Mouse (Mus musculus) neural tube, embryonic 12.5 days (tissue): Measurements from ENCODE around the gene Ralgds. TPM values are rescaled to one million over a fixed set of nuclear protein-coding genes. Genes with fewer than 3 reads are reported as not detected.
A peak's percentile ranks its signal among the peaks of the same experiment; 100 is the strongest.

Experiments used
- ATAC-seq: fragments of 200-750 bp; cut with Nextera tagmentation; 2 replicates; pipeline ENCODE4 v1.8.0; 2017; ENCODE audit warnings: low read depth, mild to moderate bottlenecking, moderate TSS enrichment, moderate library complexity; ENCODE audit not compliant: low FRiP score
- H3K27ac ChIP-seq: fragments of 300-500 bp; sonication (generic); 2 replicates; pipeline ENCODE4 v1.5.1; 2016
- H3K27me3 ChIP-seq: fragments of 300-500 bp; sonication (generic); replicated peaks from 2 replicates; pipeline ENCODE4 v1.6.1; 2016; ENCODE audit warnings: mild to moderate bottlenecking
- H3K36me3 ChIP-seq: fragments of 300-500 bp; sonication (generic); 2 replicates; pipeline ENCODE4 v1.6.1; 2016; ENCODE audit warnings: mild to moderate bottlenecking
- H3K4me1 ChIP-seq: fragments of 300-500 bp; sonication (generic); 2 replicates; pipeline ENCODE4 v1.6.1; 2016
- H3K4me2 ChIP-seq: fragments of 300-500 bp; sonication (generic); replicated peaks from 2 replicates; pipeline ENCODE4 v1.6.1; 2016; ENCODE audit warnings: mild to moderate bottlenecking
- H3K4me3 ChIP-seq: fragments of 300-500 bp; sonication (generic); 2 replicates; pipeline ENCODE4 v1.5.1; 2016
- H3K9ac ChIP-seq: fragments of 300-500 bp; sonication (generic); 2 replicates; pipeline ENCODE4 v1.6.1; 2016; ENCODE audit warnings: mild to moderate bottlenecking
- H3K9me3 ChIP-seq: fragments of 300-500 bp; sonication (generic); 2 replicates; pipeline ENCODE4 v1.6.1; 2016; ENCODE audit warnings: mild to moderate bottlenecking
- WGBS: fragments of 180-500 bp; shearing (Covaris S2); methylation state at CpG from one replicate; pipeline ENCODE4 v1.1.7; 2016; 5-methylcytosine and 5-hydroxymethylcytosine counted together
- polyA plus RNA-seq: library from polyadenylated mRNA; unstranded; fragments of >200 nt; fragmentation: Nextera tagmentation; extraction: Ambion mirVana; gene quantifications from 2 replicates; pipeline ENCODE4 v1.2.1, GENCODE M21; 2016

Ralgds gene
- polyA plus RNA-seq, 1 experiment from 2014 or later: 111 TPM

GRCm38 (mm10) chr2:28549157-28549556 is 36.2 kb downstream of the Ralgds start:
- Histone ChIP-seq H3K9ac (no peak overlapping the region), H3K4me1 (no peaks in the 10 kb centered on the region), H3K4me2 (no peak overlapping the region), H3K36me3 (peaks cover 95% of the 10 kb centered on the region), H3K9me3 (no peaks in the 10 kb centered on the region), H3K27ac (no peak overlapping the region), H3K4me3 (no peak overlapping the region), H3K27me3 (no peaks in the 10 kb centered on the region)
- ATAC-seq: no peak
- 87% methylated on average over 13 of the region's 13 CpGs for WGBS

- peaks cover 77% of the 10 kb centered on the region for H3K36me3 ChIP-seq
Observed at GRCm38 (mm10) chr2:28552301-28552700, 39.4 kb downstream of the Ralgds start.

GRCm38 (mm10) chr2:28557452-28557851 is 44.5 kb downstream of the Ralgds start:
- H3K9me3 ChIP-seq: no peaks in the 10 kb centered on the region
- ATAC-seq: no peak
- no peaks in the 10 kb centered on the region for H3K4me1 ChIP-seq
- WGBS: 82% methylated on average over 5 of the region's 5 CpGs
- no peak overlapping the region for H3K9ac ChIP-seq
- H3K4me2 ChIP-seq: no peak overlapping the region
- H3K4me3 ChIP-seq: no peak overlapping the region
- no peak overlapping the region for H3K27ac ChIP-seq
- peaks cover 28% of the 10 kb centered on the region for H3K36me3 ChIP-seq
- no peaks in the 10 kb centered on the region for H3K27me3 ChIP-seq

More at GRCm38 (mm10) chr2:28552301-28552700, 39.4 kb downstream of the Ralgds start:
- Histone ChIP-seq H3K27ac (no peak overlapping the region), H3K4me3 (no peak overlapping the region), H3K9me3 (no peaks in the 10 kb centered on the region), H3K9ac (no peak overlapping the region), H3K27me3 (no peaks in the 10 kb centered on the region), H3K4me2 (no peak overlapping the region), H3K4me1 (no peaks in the 10 kb centered on the region)
- 93% methylated on average over 5 of the region's 5 CpGs for WGBS
- ATAC-seq: no peak

- Histone ChIP-seq H3K4me2 (no peak within 1 kb of the TSS), H3K27me3 (no peaks in the 10 kb centered on the region), H3K9me3 (no peaks in the 10 kb centered on the region), H3K4me3 (no peak within 1 kb of the TSS), H3K27ac (no peak within 1 kb of the TSS), H3K9ac (no peak within 1 kb of the TSS), H3K36me3 (peaks cover 35% of the 10 kb centered on the region), H3K4me1 (no peaks in the 10 kb centered on the region)
- ATAC-seq: no peak
- 77% methylated on average over 6 of the region's 6 CpGs for WGBS
Observed at GRCm38 (mm10) chr2:28563303-28563702, 50.4 kb downstream of the Ralgds start, which contains the start of gene Cel. TSS of gene Cel (minus strand) at chr2:28563403.

GRCm38 (mm10) chr2:28563830-28564229 is 50.9 kb downstream of the Ralgds start:
- H3K9ac ChIP-seq: no peak overlapping the region
- H3K27ac ChIP-seq: no peak overlapping the region
- no peak for ATAC-seq
- no peaks in the 10 kb centered on the region for H3K4me1 ChIP-seq
- no peaks in the 10 kb centered on the region for H3K9me3 ChIP-seq
- H3K27me3 ChIP-seq: no peaks in the 10 kb centered on the region
- H3K4me2 ChIP-seq: no peak overlapping the region
- H3K4me3 ChIP-seq: no peak overlapping the region
- H3K36me3 ChIP-seq: peaks cover 40% of the 10 kb centered on the region

- peaks cover 46% of the 10 kb centered on the region for H3K36me3 ChIP-seq
- H3K27me3 ChIP-seq: no peaks in the 10 kb centered on the region
- H3K4me2 ChIP-seq: no peak overlapping the region
- no peak overlapping the region for H3K9ac ChIP-seq
- no peak for ATAC-seq
- WGBS: 95% methylated on average over 4 of the region's 4 CpGs
- no peaks in the 10 kb centered on the region for H3K9me3 ChIP-seq
- no peak overlapping the region for H3K27ac ChIP-seq
- no peaks in the 10 kb centered on the region for H3K4me1 ChIP-seq
- H3K4me3 ChIP-seq: no peak overlapping the region
Observed at GRCm38 (mm10) chr2:28564380-28564779, 51.5 kb downstream of the Ralgds start.

- no peak for ATAC-seq
- Histone ChIP-seq H3K27me3 (no peaks in the 10 kb centered on the region), H3K4me1 (no peaks in the 10 kb centered on the region), H3K4me3 (no peak overlapping the region), H3K27ac (no peak overlapping the region), H3K9me3 (no peaks in the 10 kb centered on the region), H3K9ac (no peak overlapping the region), H3K4me2 (no peak overlapping the region), H3K36me3 (peaks cover 64% of the 10 kb centered on the region)
- WGBS: 70% methylated on average over 5 of the region's 5 CpGs
Observed at GRCm38 (mm10) chr2:28566545-28566944, 53.6 kb downstream of the Ralgds start.

GRCm38 (mm10) chr2:28569903-28570302 is 57.0 kb downstream of the Ralgds start:
- ATAC-seq: no peak
- 80% methylated on average over 3 of the region's 3 CpGs for WGBS
- H3K36me3 ChIP-seq: peaks cover 91% of the 10 kb centered on the region
- H3K27me3 ChIP-seq: no peaks in the 10 kb centered on the region
- no peak overlapping the region for H3K4me2 ChIP-seq
- H3K4me3 ChIP-seq: no peak overlapping the region
- H3K27ac ChIP-seq: no peak overlapping the region
- H3K9me3 ChIP-seq: no peaks in the 10 kb centered on the region
- H3K4me1 ChIP-seq: no peaks in the 10 kb centered on the region
- H3K9ac ChIP-seq: no peak overlapping the region

- Histone ChIP-seq H3K36me3 (peaks cover 85% of the 10 kb centered on the region), H3K4me2 (no peak overlapping the region), H3K4me1 (no peaks in the 10 kb centered on the region), H3K27ac (no peak overlapping the region), H3K4me3 (no peak overlapping the region), H3K9ac (no peak overlapping the region), H3K9me3 (no peaks in the 10 kb centered on the region), H3K27me3 (no peaks in the 10 kb centered on the region)
- no peak for ATAC-seq
- 90% methylated on average over 4 of the region's 4 CpGs for WGBS
Observed at GRCm38 (mm10) chr2:28575341-28575740, 62.4 kb downstream of the Ralgds start.

- peaks cover 77% of the 10 kb centered on the region for H3K36me3 ChIP-seq
- peaks cover 7% of the 10 kb centered on the region; the same call in 1 of the 2 replicates for H3K4me1 ChIP-seq
- H3K9ac ChIP-seq: no peak overlapping the region
- no peak for ATAC-seq
- whole genome bisulfite sequencing: 93% methylated on average over 3 of the region's 3 CpGs
- H3K4me2 ChIP-seq: no peak overlapping the region
- no peaks in the 10 kb centered on the region for H3K27me3 ChIP-seq
- no peak overlapping the region for H3K27ac ChIP-seq
- H3K9me3 ChIP-seq: no peaks in the 10 kb centered on the region
- no peak overlapping the region for H3K4me3 ChIP-seq
Observed at GRCm38 (mm10) chr2:28576815-28577214, 63.9 kb downstream of the Ralgds start.

GRCm38 (mm10) chr2:28578003-28578402 is 65.1 kb downstream of the Ralgds start:
- 75% methylated on average over 5 of the region's 5 CpGs for WGBS
- H3K9me3 ChIP-seq: no peaks in the 10 kb centered on the region
- ATAC-seq: no peak
- H3K4me1 ChIP-seq: peaks cover 13% of the 10 kb centered on the region; the same call in 1 of the 2 replicates
- no peaks in the 10 kb centered on the region for H3K27me3 ChIP-seq
- no peak overlapping the region for H3K4me2 ChIP-seq
- H3K4me3 ChIP-seq: no peak overlapping the region
- H3K36me3 ChIP-seq: peaks cover 65% of the 10 kb centered on the region
- H3K27ac ChIP-seq: no peak overlapping the region
- H3K9ac ChIP-seq: no peak overlapping the region

- Histone ChIP-seq H3K9me3 (no peaks in the 10 kb centered on the region), H3K4me1 (peaks cover 19% of the 10 kb centered on the region; the same call in 1 of the 2 replicates), H3K27me3 (no peaks in the 10 kb centered on the region), H3K9ac (peak overlapping the region; percentile 66), H3K4me3 (peak overlapping the region; percentile 69), H3K4me2 (peak overlapping the region; percentile 76), H3K36me3 (peaks cover 24% of the 10 kb centered on the region), H3K27ac (peak overlapping the region; percentile 65; the same call in 1 of the 2 replicates)
- WGBS: under 1% methylated on average over 56 of the region's 56 CpGs
- ATAC-seq: peak; percentile 91
Observed at GRCm38 (mm10) chr2:28582647-28583353, 69.9 kb downstream of the Ralgds start.

- peak within 1 kb of the TSS; percentile 66 for H3K9ac ChIP-seq
- 75% methylated on average over 9 of the region's 9 CpGs for WGBS
Observed at GRCm38 (mm10) chr2:28583651-28584050, 70.7 kb downstream of the Ralgds start, which contains the start of gene Gtf3c5. TSS of gene Gtf3c5 (minus strand) at chr2:28583751.

More at GRCm38 (mm10) chr2:28583651-28584050, 70.7 kb downstream of the Ralgds start, which contains the start of gene Gtf3c5:
- Histone ChIP-seq H3K4me3 (peak within 1 kb of the TSS; percentile 69), H3K36me3 (peaks cover 16% of the 10 kb centered on the region), H3K9me3 (no peaks in the 10 kb centered on the region), H3K4me2 (peak within 1 kb of the TSS; percentile 76), H3K27ac (peak within 1 kb of the TSS; percentile 65; the same call in 1 of the 2 replicates), H3K4me1 (peaks cover 19% of the 10 kb centered on the region; the same call in 1 of the 2 replicates), H3K27me3 (no peaks in the 10 kb centered on the region)
- no peak for ATAC-seq
